Mouse (Mus musculus): ENCODE data around the gene Thada. TPM values are rescaled to one million over a fixed set of nuclear protein-coding genes. Genes with fewer than 3 reads are reported as not detected.

Gene Thada
- polyA plus RNA-seq, 1 experiment from 2014 or later = 8.9 TPM

DNA sequence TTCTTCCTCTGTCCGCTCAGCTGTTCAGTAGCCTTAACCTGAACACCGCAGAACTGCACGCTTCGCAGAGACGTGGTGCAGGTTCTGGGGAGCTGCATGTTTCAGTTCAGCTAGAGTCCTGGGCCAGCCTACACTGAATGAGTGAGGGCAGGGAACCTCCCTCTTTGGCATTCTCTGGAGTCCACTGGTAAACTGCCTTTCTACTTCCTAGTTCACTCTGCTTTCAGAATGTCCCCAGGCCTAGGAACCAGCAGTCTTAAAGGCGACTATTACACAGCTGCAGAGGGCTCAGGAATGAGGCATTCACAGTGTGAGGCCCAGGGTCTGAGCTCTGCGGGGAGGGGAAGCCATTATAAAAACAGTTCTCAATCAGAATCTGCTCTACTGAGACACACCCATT, 262.7 kb downstream of the Thada start:
- Histone ChIP-seq H3K4me3 (ENCODE audit: low read depth, low read length) (no peak overlapping the region), H3K9me3 (replicated peaks; ENCODE audit: control insufficient read depth, low read length) (no peaks in the 10 kb centered on the region), H3K9ac (ENCODE audit: low read depth, low read length) (peak overlapping the region; percentile 40; the same call in 1 of the 2 replicates), H3K4me1 (ENCODE audit: control insufficient read depth, insufficient read depth, low read length) (peaks cover 9% of the 10 kb centered on the region; the same call in 1 of the 2 replicates), H3K27ac (ENCODE audit: low read depth, low read length) (no peak overlapping the region), H3K4me2 (no peak overlapping the region), H3K36me3 (ENCODE audit: control insufficient read depth, insufficient read depth, low read length) (no peaks in the 10 kb centered on the region; the same call in 1 of the 2 replicates), H3K27me3 (ENCODE audit: control insufficient read depth, insufficient read depth, low read length) (no peaks in the 10 kb centered on the region)
- 73% methylated on average over 7 of the region's 7 CpGs for WGBS (ENCODE audit: insufficient replicate concordance)
- ATAC-seq (replicated peaks; ENCODE audit: insufficient number of reproducible peaks, low FRiP score, low TSS enrichment) = no peak

DNA sequence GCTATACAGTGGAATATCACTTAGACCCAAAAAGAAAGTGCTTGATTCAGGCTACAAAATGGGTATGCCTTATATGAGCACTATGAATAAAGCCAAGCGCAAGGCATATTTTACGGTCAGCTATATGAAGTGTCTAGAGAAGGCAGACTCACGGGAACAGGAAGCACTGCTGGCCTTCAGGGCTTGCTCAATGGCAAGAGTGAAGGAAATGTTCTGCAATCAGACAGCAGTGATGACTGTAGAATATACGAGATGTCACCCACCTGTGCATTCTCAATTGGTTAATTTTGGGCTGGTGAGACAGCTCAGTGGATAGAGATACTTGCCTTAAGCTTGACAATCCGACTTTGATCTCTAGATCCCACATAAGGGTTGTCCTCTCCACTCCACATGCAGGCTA, 264.8 kb downstream of the Thada start:
- H3K36me3 ChIP-seq (ENCODE audit: control insufficient read depth, insufficient read depth, low read length) = no peaks in the 10 kb centered on the region; the same call in 1 of the 2 replicates
- WGBS (ENCODE audit: insufficient replicate concordance) = 84% methylated on average over 5 of the region's 5 CpGs

DNA sequence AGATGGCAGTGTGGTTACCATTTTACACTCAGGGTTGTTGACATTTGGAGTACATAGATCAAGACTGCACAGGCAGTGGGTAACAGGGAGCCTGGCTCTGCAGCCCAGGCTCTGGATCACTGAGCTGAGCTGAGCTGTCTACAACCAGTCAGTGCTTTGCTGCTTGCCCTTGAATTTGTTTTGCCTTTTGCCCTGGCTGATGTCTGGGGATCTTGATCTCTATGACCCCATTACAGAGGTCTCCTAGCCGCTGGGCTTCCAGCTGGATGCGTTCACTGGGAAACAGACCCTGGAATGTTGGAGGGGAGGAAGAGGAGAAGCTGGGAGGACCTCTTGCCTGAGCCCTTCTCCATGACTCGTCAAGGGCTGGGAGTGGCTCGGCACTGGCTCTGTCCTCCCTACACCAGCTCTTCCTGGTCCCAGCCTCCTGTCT, 268.1 kb downstream of the Thada start:
- H3K27ac ChIP-seq (ENCODE audit: low read depth, low read length) = no peak overlapping the region
- ATAC-seq (replicated peaks; ENCODE audit: insufficient number of reproducible peaks, low FRiP score, low TSS enrichment) = no peak
- WGBS (ENCODE audit: insufficient replicate concordance) = 47% methylated on average over 4 of the region's 4 CpGs

More for the DNA sequence above, 264.8 kb downstream of the Thada start:
- no peak overlapping the region for H3K4me3 ChIP-seq (ENCODE audit: low read depth, low read length)
- ATAC-seq (replicated peaks; ENCODE audit: insufficient number of reproducible peaks, low FRiP score, low TSS enrichment) = no peak
- no peaks in the 10 kb centered on the region for H3K9me3 ChIP-seq (replicated peaks; ENCODE audit: control insufficient read depth, low read length)
- no peak overlapping the region for H3K4me2 ChIP-seq
- H3K9ac ChIP-seq (ENCODE audit: low read depth, low read length) = no peak overlapping the region
- H3K27me3 ChIP-seq (ENCODE audit: control insufficient read depth, insufficient read depth, low read length) = no peaks in the 10 kb centered on the region
- no peak overlapping the region for H3K27ac ChIP-seq (ENCODE audit: low read depth, low read length)
- H3K4me1 ChIP-seq (ENCODE audit: control insufficient read depth, insufficient read depth, low read length) = peaks cover 14% of the 10 kb centered on the region

DNA sequence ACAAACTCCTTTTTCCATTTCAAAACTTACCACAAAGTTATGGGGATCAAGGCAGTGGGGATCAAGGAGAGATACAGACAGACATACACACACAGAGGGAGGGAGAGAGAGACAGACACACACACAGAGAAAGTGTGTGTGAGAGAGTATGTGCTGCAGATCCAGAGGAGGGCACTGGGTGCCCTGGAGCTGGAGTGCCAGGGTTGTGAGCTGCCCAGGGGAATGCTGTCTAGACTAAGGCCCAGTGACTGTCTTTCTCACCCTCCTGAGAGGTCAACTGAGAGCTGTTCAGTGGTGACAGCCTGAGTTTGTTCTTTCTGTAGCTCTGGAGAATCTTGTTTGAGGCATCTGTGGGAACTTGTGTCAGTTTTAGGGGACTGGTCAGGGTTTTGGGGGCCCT, 269.7 kb downstream of the Thada start:
- H3K27ac ChIP-seq (ENCODE audit: low read depth, low read length) = no peak overlapping the region
- H3K4me2 ChIP-seq = no peak overlapping the region
- H3K4me3 ChIP-seq (ENCODE audit: low read depth, low read length) = no peak overlapping the region
- no peak overlapping the region for H3K9ac ChIP-seq (ENCODE audit: low read depth, low read length)
- H3K9me3 ChIP-seq (replicated peaks; ENCODE audit: control insufficient read depth, low read length) = no peaks in the 10 kb centered on the region
- no peak for ATAC-seq (replicated peaks; ENCODE audit: insufficient number of reproducible peaks, low FRiP score, low TSS enrichment)
- H3K4me1 ChIP-seq (ENCODE audit: control insufficient read depth, insufficient read depth, low read length) = peaks cover 25% of the 10 kb centered on the region
- H3K27me3 ChIP-seq (ENCODE audit: control insufficient read depth, insufficient read depth, low read length) = no peaks in the 10 kb centered on the region
- 0 out of 2 replicates have a peak, but pooled peaks cover 3% of the 10 kb centered on the region for H3K36me3 ChIP-seq (ENCODE audit: control insufficient read depth, insufficient read depth, low read length)

More for the DNA sequence above, 268.1 kb downstream of the Thada start:
- H3K4me1 ChIP-seq (ENCODE audit: control insufficient read depth, insufficient read depth, low read length) = peaks cover 18% of the 10 kb centered on the region
- no peaks in the 10 kb centered on the region for H3K27me3 ChIP-seq (ENCODE audit: control insufficient read depth, insufficient read depth, low read length)
- H3K36me3 ChIP-seq (ENCODE audit: control insufficient read depth, insufficient read depth, low read length) = no peaks in the 10 kb centered on the region
- no peak overlapping the region for H3K4me2 ChIP-seq
- H3K9ac ChIP-seq (ENCODE audit: low read depth, low read length) = no peak overlapping the region
- no peak overlapping the region for H3K4me3 ChIP-seq (ENCODE audit: low read depth, low read length)
- H3K9me3 ChIP-seq (replicated peaks; ENCODE audit: control insufficient read depth, low read length) = no peaks in the 10 kb centered on the region

DNA sequence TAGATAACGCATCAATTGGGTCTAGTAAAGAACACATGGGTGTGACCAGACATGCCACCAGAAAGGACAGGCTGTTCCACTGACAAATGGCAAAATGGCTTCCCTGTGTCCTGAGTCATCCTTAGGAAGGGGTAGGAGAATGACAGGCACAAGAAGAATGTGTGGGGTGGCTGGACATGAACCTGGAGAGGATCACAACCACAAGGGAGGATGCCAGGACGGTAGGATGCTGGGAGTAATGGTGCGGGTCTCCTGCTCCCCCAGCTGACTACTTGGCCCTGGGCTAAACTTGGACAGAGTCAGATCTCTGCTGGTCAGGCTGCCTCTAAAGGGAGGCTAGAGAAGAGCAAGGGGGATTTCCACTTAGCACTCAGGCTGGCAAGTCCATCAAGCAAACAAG, 270.2 kb downstream of the Thada start:
- WGBS (ENCODE audit: insufficient replicate concordance) = 69% methylated on average over 3 of the region's 3 CpGs
- H3K9me3 ChIP-seq (replicated peaks; ENCODE audit: control insufficient read depth, low read length) = no peaks in the 10 kb centered on the region
- H3K4me3 ChIP-seq (ENCODE audit: low read depth, low read length) = no peak overlapping the region
- H3K36me3 ChIP-seq (ENCODE audit: control insufficient read depth, insufficient read depth, low read length) = 0 out of 2 replicates have a peak, but pooled peaks cover 3% of the 10 kb centered on the region
- H3K9ac ChIP-seq (ENCODE audit: low read depth, low read length) = no peak overlapping the region
- peaks cover 27% of the 10 kb centered on the region for H3K4me1 ChIP-seq (ENCODE audit: control insufficient read depth, insufficient read depth, low read length)
- H3K4me2 ChIP-seq = no peak overlapping the region
- no peak for ATAC-seq (replicated peaks; ENCODE audit: insufficient number of reproducible peaks, low FRiP score, low TSS enrichment)
- no peak overlapping the region for H3K27ac ChIP-seq (ENCODE audit: low read depth, low read length)
- H3K27me3 ChIP-seq (ENCODE audit: control insufficient read depth, insufficient read depth, low read length) = no peaks in the 10 kb centered on the region

DNA sequence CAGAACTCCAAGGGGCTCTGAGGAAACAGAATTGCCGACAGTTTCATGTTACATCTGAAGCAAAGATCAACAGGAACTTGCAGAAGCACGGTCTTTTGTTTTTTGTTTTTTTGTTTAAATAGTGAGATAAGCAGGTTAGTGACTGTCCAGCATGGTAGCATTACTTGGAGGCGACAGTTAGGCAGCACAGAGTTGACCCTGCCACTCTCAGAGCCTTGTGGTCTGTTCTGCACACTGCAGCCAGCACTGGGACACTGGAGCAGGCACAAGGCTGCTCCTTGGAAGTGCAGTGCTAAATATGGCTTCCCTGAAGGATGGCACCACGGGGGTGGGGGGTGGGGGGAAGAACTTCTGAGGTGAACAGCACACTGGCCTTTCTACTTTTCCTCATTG, 271.0 kb downstream of the Thada start:
- H3K4me2 ChIP-seq = no peak overlapping the region
- H3K27me3 ChIP-seq (ENCODE audit: control insufficient read depth, insufficient read depth, low read length) = no peaks in the 10 kb centered on the region
- H3K27ac ChIP-seq (ENCODE audit: low read depth, low read length) = peak overlapping the region; percentile 41; the same call in 1 of the 2 replicates
- peaks cover 30% of the 10 kb centered on the region for H3K4me1 ChIP-seq (ENCODE audit: control insufficient read depth, insufficient read depth, low read length)
- WGBS (ENCODE audit: insufficient replicate concordance) = 37% methylated on average over 4 of the region's 4 CpGs
- 0 out of 2 replicates have a peak, but pooled peaks cover 3% of the 10 kb centered on the region for H3K36me3 ChIP-seq (ENCODE audit: control insufficient read depth, insufficient read depth, low read length)
- H3K9ac ChIP-seq (ENCODE audit: low read depth, low read length) = no peak overlapping the region
- no peaks in the 10 kb centered on the region for H3K9me3 ChIP-seq (replicated peaks; ENCODE audit: control insufficient read depth, low read length)
- no peak overlapping the region for H3K4me3 ChIP-seq (ENCODE audit: low read depth, low read length)
- no peak for ATAC-seq (replicated peaks; ENCODE audit: insufficient number of reproducible peaks, low FRiP score, low TSS enrichment)

DNA sequence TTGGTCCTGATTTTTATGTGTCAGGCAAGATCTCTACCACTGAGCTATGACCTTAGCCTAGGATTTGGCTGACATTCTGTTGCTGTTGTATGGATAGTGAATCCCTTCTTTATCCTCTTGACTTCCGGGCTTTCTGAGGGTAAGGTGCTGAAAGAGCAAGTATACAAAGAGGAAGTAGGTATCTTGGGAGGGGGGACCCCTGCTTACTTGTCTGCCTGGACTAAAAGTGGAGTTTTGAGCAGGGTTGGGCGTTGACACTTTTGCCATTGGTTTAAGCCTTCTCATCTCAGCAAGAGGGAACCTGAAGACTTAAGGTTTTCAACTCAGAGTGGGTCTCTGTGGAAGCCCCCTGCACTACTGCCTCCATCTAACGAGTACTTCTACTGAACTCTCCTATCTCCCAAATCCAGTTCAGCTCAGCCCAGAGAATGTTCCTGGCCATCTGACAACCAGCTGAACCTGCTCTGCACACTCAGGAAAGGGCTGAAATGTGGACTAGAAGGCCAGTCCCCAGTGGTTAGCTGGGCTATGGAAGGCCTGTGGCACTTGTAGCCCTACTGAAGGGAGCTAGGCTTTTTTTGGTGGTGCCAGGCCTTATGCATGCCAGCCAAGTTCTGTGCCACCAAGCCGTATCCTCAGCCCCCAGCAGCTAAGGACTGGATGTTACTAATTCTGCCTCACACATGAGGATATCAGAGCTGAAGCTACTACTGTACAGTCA, 271.6 kb downstream of the Thada start:
- Histone ChIP-seq H3K4me1 (ENCODE audit: control insufficient read depth, insufficient read depth, low read length) (peaks cover 33% of the 10 kb centered on the region), H3K9ac (ENCODE audit: low read depth, low read length) (0 out of 2 replicates have a peak overlapping the region, but pooled peaks have one; percentile 22), H3K27ac (ENCODE audit: low read depth, low read length) (no peak overlapping the region), H3K27me3 (ENCODE audit: control insufficient read depth, insufficient read depth, low read length) (no peaks in the 10 kb centered on the region), H3K9me3 (replicated peaks; ENCODE audit: control insufficient read depth, low read length) (no peaks in the 10 kb centered on the region), H3K36me3 (ENCODE audit: control insufficient read depth, insufficient read depth, low read length) (0 out of 2 replicates have a peak, but pooled peaks cover 3% of the 10 kb centered on the region), H3K4me2 (no peak overlapping the region), H3K4me3 (ENCODE audit: low read depth, low read length) (no peak overlapping the region)
- no peak for ATAC-seq (replicated peaks; ENCODE audit: insufficient number of reproducible peaks, low FRiP score, low TSS enrichment)
- WGBS (ENCODE audit: insufficient replicate concordance) = 67% methylated on average over 4 of the region's 4 CpGs

DNA sequence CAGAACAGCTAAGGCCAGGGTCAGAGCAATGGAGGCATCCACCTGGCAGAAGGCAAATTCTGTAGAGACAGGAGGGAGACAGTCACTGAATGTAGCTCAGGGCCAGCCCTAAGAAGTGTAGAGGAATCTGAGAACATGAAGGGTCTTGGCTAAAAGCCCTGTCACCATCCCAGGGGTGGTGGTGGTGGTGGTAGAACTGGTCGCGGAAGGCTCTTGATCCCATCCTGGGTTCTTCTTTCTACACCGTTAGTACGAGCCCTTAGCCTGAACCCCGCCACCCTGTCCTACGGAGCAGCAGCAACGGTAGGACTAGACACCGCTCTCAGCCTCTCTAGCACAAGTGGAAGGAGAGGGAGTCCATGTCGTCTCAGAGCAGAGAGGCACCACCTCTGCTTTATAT, 272.6 kb downstream of the Thada start:
- Histone ChIP-seq H3K4me3 (ENCODE audit: low read depth, low read length) (no peak overlapping the region), H3K9me3 (replicated peaks; ENCODE audit: control insufficient read depth, low read length) (no peaks in the 10 kb centered on the region), H3K4me2 (no peak overlapping the region), H3K4me1 (ENCODE audit: control insufficient read depth, insufficient read depth, low read length) (peaks cover 43% of the 10 kb centered on the region), H3K9ac (ENCODE audit: low read depth, low read length) (no peak overlapping the region), H3K27me3 (ENCODE audit: control insufficient read depth, insufficient read depth, low read length) (no peaks in the 10 kb centered on the region), H3K27ac (ENCODE audit: low read depth, low read length) (no peak overlapping the region), H3K36me3 (ENCODE audit: control insufficient read depth, insufficient read depth, low read length) (0 out of 2 replicates have a peak, but pooled peaks cover 3% of the 10 kb centered on the region)
- ATAC-seq (replicated peaks; ENCODE audit: insufficient number of reproducible peaks, low FRiP score, low TSS enrichment) = no peak
- 86% methylated on average over 9 of the region's 9 CpGs for WGBS (ENCODE audit: insufficient replicate concordance)

DNA sequence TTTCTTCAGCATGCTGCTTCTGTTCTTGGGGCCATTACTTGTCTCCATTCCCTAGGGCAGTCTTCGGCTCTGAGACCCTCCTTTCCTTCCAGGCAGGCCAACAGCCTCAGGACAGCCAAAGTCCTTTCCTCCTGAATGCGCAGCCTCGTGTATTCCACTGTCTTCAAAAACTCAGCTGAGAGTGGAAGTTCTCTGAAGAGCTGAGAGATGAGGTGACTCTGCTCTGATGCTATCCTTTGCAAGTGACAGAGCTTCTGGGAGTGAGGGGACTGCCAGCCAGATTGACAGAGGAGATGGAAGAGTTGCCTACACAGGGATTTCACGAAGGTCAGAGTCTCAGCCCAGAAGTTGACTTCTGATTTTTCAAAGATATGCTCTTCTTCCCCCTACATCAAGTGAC, 274.1 kb downstream of the Thada start:
- Histone ChIP-seq H3K4me3 (ENCODE audit: low read depth, low read length) (no peak overlapping the region), H3K9ac (ENCODE audit: low read depth, low read length) (0 out of 2 replicates have a peak overlapping the region, but pooled peaks have one; percentile 24), H3K4me1 (ENCODE audit: control insufficient read depth, insufficient read depth, low read length) (peaks cover 40% of the 10 kb centered on the region), H3K36me3 (ENCODE audit: control insufficient read depth, insufficient read depth, low read length) (0 out of 2 replicates have a peak, but pooled peaks cover 3% of the 10 kb centered on the region), H3K27ac (ENCODE audit: low read depth, low read length) (peak overlapping the region; percentile 65), H3K9me3 (replicated peaks; ENCODE audit: control insufficient read depth, low read length) (no peaks in the 10 kb centered on the region), H3K4me2 (no peak overlapping the region), H3K27me3 (ENCODE audit: control insufficient read depth, insufficient read depth, low read length) (no peaks in the 10 kb centered on the region)
- 73% methylated on average over 4 of the region's 4 CpGs for WGBS (ENCODE audit: insufficient replicate concordance)
- no peak for ATAC-seq (replicated peaks; ENCODE audit: insufficient number of reproducible peaks, low FRiP score, low TSS enrichment)
